Mouse (Mus musculus): ENCODE measurements around the gene Tra2a. TPM values are rescaled to one million over a fixed set of nuclear protein-coding genes. Genes with fewer than 3 reads are reported as not detected.

The Tra2a gene
- polyA plus RNA-seq, 2 experiments, result 43.3 to 210 TPM

GRCm38 (mm10) chr6:49212931-49213580 is 50.8 kb downstream of the Tra2a start:
- Histone ChIP-seq H3K9me3 (ENCODE audit: control insufficient read depth, low read length) (no peaks in the 10 kb centered on the region), H3K27me3 (ENCODE audit: control insufficient read depth, insufficient read depth, low read length) (no peaks in the 10 kb centered on the region), H3K27ac (replicated peaks; ENCODE audit: low read depth, low read length) (peak overlapping the region; percentile 98), H3K4me3 (replicated peaks; ENCODE audit: low read length) (peak overlapping the region; percentile 87), H3K4me1 (ENCODE audit: control insufficient read depth, insufficient read depth, low read length) (peaks cover 35% of the 10 kb centered on the region), H3K9ac (ENCODE audit: low read depth, low read length, severe bottlenecking) (peak overlapping the region; percentile 92), H3K36me3 (ENCODE audit: control insufficient read depth, insufficient read depth, low read length) (peaks cover 3% of the 10 kb centered on the region; the same call in 1 of the 2 replicates), H3K4me2 (replicated peaks; ENCODE audit: low read depth, low read length, severe bottlenecking) (peak overlapping the region; percentile 55)
- ATAC-seq (ENCODE audit: low FRiP score, low read depth) (no peak), DNase-seq (ENCODE audit: low spot score) (no peak)
- TF ChIP-seq POLR2A (IDR thresholded peaks at IDR 0.05; ENCODE audit: borderline replicate concordance, extremely low read depth, insufficient read depth, insufficient read length), result no peak
- 1% methylated on average over 20 of the region's 20 CpGs for WGBS

GRCm38 (mm10) chr6:49212141-49212540 is 51.7 kb downstream of the Tra2a start:
- Histone ChIP-seq H3K36me3 (ENCODE audit: control insufficient read depth, insufficient read depth, low read length) (peaks cover 3% of the 10 kb centered on the region; the same call in 1 of the 2 replicates), H3K27me3 (ENCODE audit: control insufficient read depth, insufficient read depth, low read length) (no peaks in the 10 kb centered on the region), H3K27ac (replicated peaks; ENCODE audit: low read depth, low read length) (no peak overlapping the region), H3K4me3 (replicated peaks; ENCODE audit: low read length) (no peak overlapping the region), H3K4me1 (ENCODE audit: control insufficient read depth, insufficient read depth, low read length) (peaks cover 35% of the 10 kb centered on the region), H3K9me3 (ENCODE audit: control insufficient read depth, low read length) (no peaks in the 10 kb centered on the region), H3K4me2 (replicated peaks; ENCODE audit: low read depth, low read length, severe bottlenecking) (peak overlapping the region; percentile 55), H3K9ac (ENCODE audit: low read depth, low read length, severe bottlenecking) (peak overlapping the region; percentile 92; the same call in 1 of the 2 replicates)
- no peak for ATAC-seq (ENCODE audit: low FRiP score, low read depth)
- DNase-seq (ENCODE audit: low spot score), result no peak
- 6% methylated on average over 4 of the region's 4 CpGs for WGBS
- TF ChIP-seq POLR2A (IDR thresholded peaks at IDR 0.05; ENCODE audit: borderline replicate concordance, extremely low read depth, insufficient read depth, insufficient read length), result no peak

GRCm38 (mm10) chr6:49211596-49211995 is 52.2 kb downstream of the Tra2a start:
- peaks cover 4% of the 10 kb centered on the region; the same call in 1 of the 2 replicates for H3K36me3 ChIP-seq (ENCODE audit: control insufficient read depth, insufficient read depth, low read length)
- no peak for DNase-seq (ENCODE audit: low spot score)

GRCm38 (mm10) chr6:49209881-49210854 is 53.7 kb downstream of the Tra2a start:
- DNase-seq (ENCODE audit: low spot score), result peak; percentile 81
- no peaks in the 10 kb centered on the region for H3K27me3 ChIP-seq (ENCODE audit: control insufficient read depth, insufficient read depth, low read length)
- H3K9ac ChIP-seq (ENCODE audit: low read depth, low read length, severe bottlenecking), result no peak overlapping the region; the same call in 1 of the 2 replicates
- no peaks in the 10 kb centered on the region for H3K9me3 ChIP-seq (ENCODE audit: control insufficient read depth, low read length)
- peak overlapping the region; percentile 6 for H3K27ac ChIP-seq (replicated peaks; ENCODE audit: low read depth, low read length)
- peaks cover 14% of the 10 kb centered on the region for H3K36me3 ChIP-seq (ENCODE audit: control insufficient read depth, insufficient read depth, low read length)
- peak overlapping the region; percentile 41 for H3K4me2 ChIP-seq (replicated peaks; ENCODE audit: low read depth, low read length, severe bottlenecking)
- peaks cover 35% of the 10 kb centered on the region for H3K4me1 ChIP-seq (ENCODE audit: control insufficient read depth, insufficient read depth, low read length)
- peak; percentile 38; the same call in 1 of the 2 replicates for ATAC-seq (ENCODE audit: low FRiP score, low read depth)
- H3K4me3 ChIP-seq (replicated peaks; ENCODE audit: low read length), result peak overlapping the region; percentile 1
- TF ChIP-seq POLR2A (IDR thresholded peaks at IDR 0.05; ENCODE audit: borderline replicate concordance, extremely low read depth, insufficient read depth, insufficient read length), result no peak
- 16% methylated on average over 14 of the region's 14 CpGs for WGBS

More at GRCm38 (mm10) chr6:49211596-49211995, 52.2 kb downstream of the Tra2a start:
- H3K9ac ChIP-seq (ENCODE audit: low read depth, low read length, severe bottlenecking), result no peak overlapping the region
- H3K27ac ChIP-seq (replicated peaks; ENCODE audit: low read depth, low read length), result 0 out of 2 replicates have a peak overlapping the region, but pooled peaks have one; percentile 40
- 19% methylated on average over 5 of the region's 5 CpGs for WGBS
- peaks cover 35% of the 10 kb centered on the region for H3K4me1 ChIP-seq (ENCODE audit: control insufficient read depth, insufficient read depth, low read length)
- ATAC-seq (ENCODE audit: low FRiP score, low read depth), result no peak
- H3K9me3 ChIP-seq (ENCODE audit: control insufficient read depth, low read length), result no peaks in the 10 kb centered on the region
- no peaks in the 10 kb centered on the region for H3K27me3 ChIP-seq (ENCODE audit: control insufficient read depth, insufficient read depth, low read length)
- H3K4me3 ChIP-seq (replicated peaks; ENCODE audit: low read length), result no peak overlapping the region
- no peak for TF ChIP-seq POLR2A (IDR thresholded peaks at IDR 0.05; ENCODE audit: borderline replicate concordance, extremely low read depth, insufficient read depth, insufficient read length)
- no peak overlapping the region; the same call in 1 of the 2 replicates for H3K4me2 ChIP-seq (replicated peaks; ENCODE audit: low read depth, low read length, severe bottlenecking)

GRCm38 (mm10) chr6:49208935-49209334 is 54.9 kb downstream of the Tra2a start:
- H3K36me3 ChIP-seq (ENCODE audit: control insufficient read depth, insufficient read depth, low read length), result peaks cover 21% of the 10 kb centered on the region
- no peak overlapping the region for H3K9ac ChIP-seq (ENCODE audit: low read depth, low read length, severe bottlenecking)
- ATAC-seq (ENCODE audit: low FRiP score, low read depth) (no peak), DNase-seq (ENCODE audit: low spot score) (no peak)
- WGBS, result 83% methylated on average over 5 of the region's 5 CpGs
- TF ChIP-seq POLR2A (IDR thresholded peaks at IDR 0.05; ENCODE audit: borderline replicate concordance, extremely low read depth, insufficient read depth, insufficient read length), result no peak
- no peaks in the 10 kb centered on the region for H3K27me3 ChIP-seq (ENCODE audit: control insufficient read depth, insufficient read depth, low read length)
- no peak overlapping the region for H3K4me3 ChIP-seq (replicated peaks; ENCODE audit: low read length)
- H3K9me3 ChIP-seq (ENCODE audit: control insufficient read depth, low read length), result no peaks in the 10 kb centered on the region
- peaks cover 35% of the 10 kb centered on the region for H3K4me1 ChIP-seq (ENCODE audit: control insufficient read depth, insufficient read depth, low read length)
- no peak overlapping the region for H3K4me2 ChIP-seq (replicated peaks; ENCODE audit: low read depth, low read length, severe bottlenecking)
- H3K27ac ChIP-seq (replicated peaks; ENCODE audit: low read depth, low read length), result no peak overlapping the region

Measured in limb, embryonic 14.5 days (tissue).